Mouse (Mus musculus) fat pad, adult 2 months (tissue): Measurements from ENCODE around the gene Unc93b1.

Experiments
- DNase-seq: peaks from one replicate; pipeline ENCODE4 v3.0.0-alpha.2; 2011; ENCODE audit warnings: low read depth, low spot score; ENCODE audit errors: extremely low read depth

Unc93b1 gene

DNA sequence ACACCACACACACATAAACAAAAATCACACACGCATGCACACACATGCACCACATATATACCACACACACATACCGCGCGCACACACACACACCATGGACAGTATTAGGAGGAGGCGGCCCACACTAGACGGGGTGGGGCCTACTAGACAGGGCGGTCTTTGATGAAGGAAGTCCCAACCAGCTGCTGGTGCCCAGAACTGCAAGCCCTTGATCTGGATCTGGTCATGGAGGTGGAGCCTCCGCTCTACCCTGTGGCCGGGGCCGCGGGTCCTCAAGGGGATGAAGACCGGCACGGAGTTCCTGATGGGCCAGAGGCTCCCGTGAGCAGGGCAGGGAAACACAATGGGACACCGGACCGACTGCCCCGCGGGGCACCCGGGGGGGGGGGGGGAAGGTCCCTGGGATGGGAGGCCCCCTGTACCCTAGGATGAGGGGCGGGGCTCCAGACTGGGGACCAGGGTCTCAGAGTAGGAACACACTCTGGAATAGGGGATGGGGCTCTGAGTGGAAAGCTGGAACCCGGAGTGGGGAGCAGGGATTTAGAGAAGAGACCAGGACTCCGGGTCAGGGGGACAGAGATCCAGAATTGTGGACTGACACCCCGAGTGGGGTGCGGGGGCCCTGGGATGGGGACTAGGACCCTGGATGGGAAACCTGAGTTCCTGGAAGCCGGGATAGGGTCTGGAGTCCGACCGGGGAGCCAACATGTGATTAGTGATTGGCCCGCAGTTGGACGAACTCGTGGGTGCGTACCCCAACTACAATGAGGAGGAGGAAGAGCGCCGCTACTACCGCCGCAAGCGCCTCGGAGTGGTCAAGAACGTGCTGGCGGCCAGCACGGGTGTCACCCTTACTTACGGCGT, at the start of gene Unc93b1:
Unc93b1 (plus strand) TSS at position 155 of the 864 bp plus-strand sequence.
- no peak for DNase-seq

DNA sequence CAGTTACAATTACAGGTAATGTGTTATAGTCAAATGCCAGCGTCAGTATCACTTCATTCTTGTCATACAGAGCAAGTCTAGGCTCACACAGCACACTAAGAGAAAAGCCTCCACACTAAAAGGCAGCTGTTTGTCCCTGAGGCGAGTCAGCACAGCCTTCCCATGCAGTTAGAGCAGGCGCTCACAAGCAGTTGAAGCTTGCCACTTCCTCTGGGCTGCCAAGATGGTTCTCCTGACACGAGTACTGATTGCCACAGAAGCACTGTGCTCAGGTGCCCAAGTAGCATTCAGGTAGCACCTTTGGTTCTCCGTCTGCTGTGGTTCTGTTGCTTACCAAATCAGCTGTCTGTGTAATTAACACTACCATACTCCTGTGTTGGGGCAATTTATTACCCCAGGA, 45.9 kb upstream of the Unc93b1 start:
- no peak for DNase-seq

DNA sequence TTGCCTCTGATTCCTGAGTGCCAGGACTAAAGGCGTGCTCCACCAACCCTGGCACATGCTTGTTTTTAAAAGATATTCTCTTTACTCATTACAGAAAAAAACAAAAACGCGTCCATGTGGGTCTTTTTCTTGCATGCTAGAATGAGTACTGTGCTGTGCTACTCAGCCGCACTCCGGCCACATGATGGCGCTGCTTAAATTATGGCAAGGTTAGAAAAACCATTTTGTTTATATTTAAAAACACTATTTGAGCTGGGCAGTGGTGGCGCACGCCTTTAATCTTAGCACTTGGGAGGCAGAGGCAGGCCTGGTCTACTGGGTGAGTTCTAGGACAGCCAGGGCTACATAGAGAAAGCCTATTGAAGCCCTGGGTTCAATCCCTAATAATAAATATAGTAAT, 44.8 kb upstream of the Unc93b1 start:
- no peak for DNase-seq

DNA sequence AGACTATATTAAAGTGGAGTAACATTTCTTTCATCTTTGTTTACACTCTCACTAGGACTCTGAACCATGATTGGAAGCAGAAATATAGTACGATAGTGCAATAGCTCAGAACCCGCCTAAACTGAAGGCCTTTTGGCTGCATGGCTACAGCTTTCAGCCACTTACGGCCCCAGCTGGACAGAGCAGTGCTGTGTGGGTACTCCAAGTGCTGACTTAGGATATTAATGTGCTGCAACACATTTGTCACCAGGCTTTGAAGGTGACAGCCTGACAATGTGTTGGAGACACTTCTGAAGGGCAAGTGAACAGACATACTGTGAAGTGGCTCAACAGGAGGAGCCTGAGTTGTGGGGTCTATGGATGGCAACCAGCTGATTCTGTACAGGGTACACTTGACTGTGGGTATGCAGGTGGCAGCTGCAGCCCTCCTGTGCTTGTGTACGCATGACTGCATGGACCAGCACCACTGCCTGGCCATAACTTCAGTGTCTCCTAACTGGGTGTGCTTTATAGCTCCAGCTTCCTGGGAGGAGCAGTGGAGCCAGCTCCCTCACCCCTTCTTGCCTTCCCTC, 41.4 kb upstream of the Unc93b1 start:
- DNase-seq = no peak

DNA sequence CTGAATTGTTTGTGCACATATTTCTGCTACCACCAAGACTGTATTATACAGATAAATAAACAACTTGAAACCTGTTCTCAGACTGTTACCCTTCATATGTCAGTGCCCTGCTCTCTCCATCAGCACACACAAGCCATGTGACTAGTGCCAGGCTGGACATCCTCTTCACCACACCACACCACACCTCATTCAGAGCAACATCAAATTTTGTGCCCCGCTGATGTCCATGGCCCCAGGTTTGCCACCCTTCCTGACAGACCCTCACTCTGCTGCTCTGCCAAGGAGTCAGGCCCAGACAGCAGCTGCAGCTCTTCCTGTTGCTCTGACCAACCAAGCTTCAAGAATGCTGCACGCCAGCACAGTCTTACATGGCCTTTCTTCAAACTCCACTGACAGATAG, 40.7 kb upstream of the Unc93b1 start:
- no peak for DNase-seq

DNA sequence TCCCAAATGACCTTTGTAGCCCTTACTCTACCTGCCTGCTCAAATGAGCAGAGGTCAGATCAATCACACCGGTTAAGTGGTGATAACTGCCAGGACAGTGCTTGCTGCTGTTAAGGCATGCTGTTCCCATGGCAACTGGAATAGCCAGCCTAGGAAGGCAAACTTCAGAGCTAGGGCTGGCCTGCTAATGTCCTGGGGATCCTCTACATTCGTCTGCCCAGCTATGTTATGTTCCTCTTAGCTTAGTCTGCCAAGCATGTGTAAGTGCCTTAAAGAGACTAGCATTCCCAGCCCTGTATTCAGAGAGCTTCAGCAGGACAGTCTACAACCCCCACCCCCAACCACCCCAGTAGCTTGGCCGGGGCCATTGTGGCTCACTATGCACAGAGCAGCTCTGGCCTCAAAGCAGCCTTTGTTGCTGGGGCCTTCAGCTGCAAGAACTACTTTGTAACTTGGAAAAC, 39.8 kb upstream of the Unc93b1 start:
- DNase-seq = no peak

DNA sequence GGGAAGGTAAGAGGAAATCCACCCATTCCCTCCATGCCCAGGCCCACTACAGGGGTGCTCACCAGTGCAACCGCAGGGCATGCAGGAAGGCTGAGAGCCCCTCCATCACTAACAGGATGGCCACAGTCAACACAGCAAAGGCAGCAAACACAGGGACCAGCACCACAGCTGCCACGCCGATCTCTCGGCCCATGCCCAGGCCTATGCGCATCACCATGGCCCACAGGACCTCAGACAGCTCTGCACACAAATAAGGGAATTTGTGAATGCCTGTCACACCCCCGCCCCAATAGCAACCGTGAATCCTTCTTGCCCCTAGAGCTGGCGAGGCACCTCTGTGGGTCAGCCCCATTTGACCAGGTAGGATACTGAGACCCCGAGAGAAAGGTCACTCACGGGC, 38.8 kb upstream of the Unc93b1 start:
- DNase-seq = no peak

DNA sequence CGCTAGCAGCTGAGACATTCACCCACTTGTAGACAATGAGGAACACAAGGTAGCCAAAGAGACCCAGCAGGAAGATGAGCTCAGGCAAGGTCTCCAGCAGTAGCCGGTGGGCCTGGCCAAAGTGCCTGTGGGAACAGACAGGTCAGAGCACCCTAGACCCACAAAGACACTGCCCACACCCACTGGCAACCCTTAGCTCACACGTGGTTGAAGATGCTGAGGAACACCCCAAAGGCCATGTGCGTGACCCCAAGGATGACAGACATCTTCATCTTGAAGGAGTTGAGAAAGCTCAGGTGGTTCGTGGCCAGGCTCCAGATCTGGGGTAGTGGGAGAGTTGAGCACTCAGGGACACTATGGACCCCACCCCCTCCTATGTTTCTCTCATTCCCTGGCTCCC, 37.4 kb upstream of the Unc93b1 start:
- DNase-seq = no peak

DNA sequence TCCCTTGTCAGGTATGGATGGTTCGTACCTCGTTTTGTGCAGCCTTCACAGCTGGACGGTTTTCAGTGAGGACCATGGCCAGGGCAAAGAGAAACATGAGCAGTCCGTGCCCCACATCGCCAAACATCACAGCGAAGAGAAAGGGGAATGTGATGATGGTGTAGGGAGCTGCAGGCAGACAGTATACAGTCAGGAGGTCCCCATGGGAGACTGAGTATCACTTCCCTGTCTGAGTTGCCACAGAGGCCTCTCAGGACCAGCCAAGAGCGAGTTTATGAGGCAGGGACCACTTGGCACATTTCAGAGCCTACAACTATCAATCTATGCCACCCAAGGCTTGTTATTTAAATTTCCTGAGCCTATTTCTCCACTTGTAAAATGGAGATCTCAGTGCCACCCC, 36.0 kb upstream of the Unc93b1 start:
- DNase-seq = no peak

DNA sequence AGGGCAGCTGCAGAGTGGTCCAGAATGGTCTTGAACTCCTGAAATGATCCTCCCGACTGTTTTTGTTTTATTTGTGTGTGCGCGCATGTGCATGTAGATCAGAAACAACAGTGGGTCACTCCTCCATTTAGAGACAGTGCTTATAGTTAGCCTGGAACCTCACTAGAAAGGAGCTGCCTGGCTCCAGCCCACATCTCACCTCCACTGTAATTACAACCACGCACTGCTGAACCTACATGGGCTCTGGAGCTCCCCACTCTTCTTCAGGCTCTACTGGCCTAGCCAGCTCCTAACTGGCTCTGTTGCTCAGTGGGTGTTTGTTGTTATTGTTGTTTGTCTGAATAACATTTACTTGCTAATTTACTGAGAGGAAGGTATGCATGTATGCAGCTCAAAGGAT, 35.4 kb upstream of the Unc93b1 start:
- DNase-seq = no peak

DNA sequence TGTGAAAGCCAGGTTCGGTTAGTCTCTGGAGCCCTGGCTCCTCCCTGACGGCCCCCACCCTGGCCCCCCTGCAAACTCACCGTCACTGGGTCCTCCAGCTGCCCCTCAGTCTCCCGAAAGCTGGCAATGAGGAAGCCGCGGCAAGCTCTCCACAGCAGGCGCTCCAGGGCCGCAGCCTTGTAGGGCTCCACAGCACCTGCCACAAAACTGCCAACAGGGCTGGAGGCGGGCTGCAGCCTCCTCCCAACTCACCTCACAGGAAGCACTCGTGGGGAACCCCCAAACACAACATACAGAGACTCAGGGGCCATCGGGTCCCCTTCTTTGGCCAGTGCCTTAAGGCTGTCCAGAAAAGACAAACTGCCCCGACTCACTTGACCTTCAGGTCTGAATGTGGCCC, 32.0 kb upstream of the Unc93b1 start:
- no peak for DNase-seq

DNA sequence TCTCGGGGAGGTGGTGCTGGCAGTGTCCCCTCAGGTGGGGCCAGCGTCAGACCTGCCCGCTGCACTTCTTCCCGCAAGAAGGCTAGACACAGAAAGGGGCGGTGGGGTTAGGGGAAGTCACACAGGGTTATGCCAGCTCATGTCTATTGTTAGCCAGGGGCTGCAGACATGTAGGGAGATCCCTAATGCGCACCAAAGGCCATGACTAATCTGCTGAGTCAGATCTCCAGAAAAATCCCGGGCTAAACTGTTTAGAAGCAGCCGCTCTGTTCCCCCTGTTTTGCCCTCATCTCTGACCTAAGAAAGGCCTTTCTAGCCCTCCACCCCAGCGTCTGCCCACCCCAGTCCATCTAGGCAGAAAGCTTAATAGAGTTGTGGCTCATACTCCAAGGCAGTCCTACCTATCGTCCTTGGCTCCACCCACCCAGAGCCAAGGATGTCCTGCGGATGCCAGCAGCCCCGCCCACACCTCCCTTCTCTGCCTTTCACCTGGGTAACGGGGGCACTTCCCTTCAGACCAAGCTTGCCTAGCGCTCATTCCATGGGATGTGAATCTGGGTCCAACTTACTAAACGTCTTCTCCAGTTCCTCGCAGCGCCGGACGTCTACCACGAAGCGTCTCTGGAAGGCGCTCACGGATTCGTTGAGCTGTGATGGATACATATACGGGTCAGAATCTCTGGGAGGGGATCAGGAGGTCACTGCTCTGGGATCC, 31.2 kb upstream of the Unc93b1 start:
- no peak for DNase-seq

DNA sequence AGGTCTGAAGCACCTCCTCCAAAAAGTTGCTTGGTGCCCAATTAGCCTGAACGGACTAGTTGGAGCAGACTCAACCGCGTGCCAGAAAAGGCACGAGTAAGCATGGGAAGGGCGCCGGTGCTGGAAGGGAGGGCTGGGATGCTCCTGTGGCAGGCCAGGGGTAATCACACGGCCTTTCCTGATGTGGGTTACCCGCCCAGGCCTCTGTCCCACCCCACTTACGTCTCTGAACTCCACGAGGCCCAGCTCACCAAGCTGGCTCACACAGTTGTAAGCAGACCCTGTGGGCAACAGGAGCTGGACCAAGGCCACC, 30.7 kb upstream of the Unc93b1 start:
- DNase-seq = no peak

DNA sequence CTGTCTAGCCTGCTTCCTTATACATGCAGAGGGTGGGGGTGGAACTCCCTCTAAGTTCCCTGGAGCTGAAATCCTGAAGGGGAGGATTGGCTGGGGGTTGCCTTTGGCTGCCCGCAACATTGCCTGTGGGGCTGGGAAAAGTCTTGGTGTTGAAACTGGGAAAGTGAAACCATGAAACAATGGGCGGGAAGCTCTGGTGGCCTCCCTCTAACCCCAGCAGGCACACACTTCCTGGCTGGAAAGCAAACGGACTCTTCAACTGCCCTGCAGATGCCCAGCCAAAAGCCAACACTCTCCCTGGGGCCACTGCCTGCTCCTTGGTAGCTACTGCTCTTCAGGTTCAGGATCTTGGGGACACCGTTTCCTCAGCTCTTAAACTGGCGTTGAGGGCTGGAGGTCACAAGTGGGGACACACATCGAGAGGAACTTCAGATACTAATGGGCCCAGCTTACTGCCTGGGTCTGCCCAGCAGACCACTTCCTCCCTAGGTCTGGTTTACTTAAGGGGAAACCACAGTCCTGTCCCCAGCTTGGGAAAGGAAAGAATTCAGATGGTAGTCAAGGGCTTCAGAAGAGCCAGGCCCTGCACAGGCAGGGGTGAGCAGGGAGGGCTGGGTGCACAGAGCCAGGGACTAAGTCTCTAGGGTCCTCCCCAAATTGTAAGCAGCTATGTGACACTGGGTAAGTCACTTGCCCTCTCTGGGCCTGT, 29.6 kb upstream of the Unc93b1 start:
- no peak for DNase-seq

DNA sequence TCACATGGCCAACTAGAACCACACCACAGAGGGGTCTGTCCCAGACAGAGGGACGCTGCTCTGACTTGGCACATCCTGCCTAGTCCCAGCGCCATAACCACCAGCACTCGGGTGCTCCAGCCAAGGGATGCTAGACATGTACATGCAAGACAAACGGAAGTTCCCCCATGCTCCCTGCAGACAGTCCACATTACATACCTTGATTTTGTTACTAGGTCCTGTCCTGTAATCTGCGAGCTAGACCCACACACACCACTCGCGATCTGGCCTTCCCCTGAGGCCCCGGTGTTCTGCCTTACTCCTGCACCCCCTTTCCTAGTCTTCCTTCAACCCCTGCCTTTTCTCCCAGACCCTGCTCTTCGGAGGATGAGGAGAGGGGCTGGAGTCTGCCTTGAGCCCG, 28.7 kb upstream of the Unc93b1 start:
- DNase-seq = no peak

DNA sequence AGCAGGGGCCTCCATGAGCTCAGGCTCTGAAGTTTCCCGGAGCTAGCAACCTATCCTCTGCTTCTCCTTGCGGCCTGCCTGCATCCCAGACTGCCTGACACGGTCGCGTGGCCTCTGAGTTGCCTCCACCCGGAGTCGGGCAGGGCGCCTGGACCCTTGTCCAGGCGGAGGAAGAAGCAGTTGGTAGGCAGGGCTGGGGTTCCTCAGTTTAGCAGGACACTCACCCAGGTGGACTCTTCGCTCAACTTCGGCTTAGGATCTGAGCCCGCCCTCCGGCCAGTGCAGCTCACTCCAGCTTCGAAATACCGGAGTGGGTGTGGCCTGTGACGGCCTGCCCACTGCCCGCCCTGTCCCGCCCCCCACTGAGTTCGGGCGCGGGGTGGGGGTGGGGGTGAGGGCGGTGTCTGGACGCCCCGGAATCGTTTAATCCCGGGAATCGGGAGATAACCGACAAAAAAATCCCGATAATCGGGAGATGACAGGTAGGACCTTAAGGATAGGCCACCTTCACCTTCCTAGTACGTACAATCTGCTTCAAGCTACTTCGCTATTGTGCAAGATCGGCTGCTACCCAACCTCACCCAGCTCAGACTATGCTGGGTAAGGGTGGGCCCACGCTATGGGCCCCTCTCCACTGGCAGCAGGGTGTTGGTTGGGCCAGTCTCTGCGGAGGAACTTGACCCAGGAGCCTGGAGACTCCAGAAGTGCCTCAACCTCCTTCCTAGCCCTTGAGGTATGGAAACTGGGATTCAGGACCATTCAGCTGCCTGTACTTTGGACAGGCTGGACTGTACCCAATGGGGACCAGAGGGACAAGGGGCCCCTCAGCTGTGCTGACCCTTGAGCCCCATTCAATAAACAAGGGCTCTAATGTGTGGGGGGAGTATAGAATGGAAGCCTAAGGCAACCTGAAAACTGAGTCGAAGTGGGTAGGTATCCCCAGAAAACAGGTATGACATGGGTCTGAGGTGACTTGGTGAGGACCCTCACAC, 27.9 kb upstream of the Unc93b1 start, which contains the start of gene Tcirg1:
Tcirg1 (minus strand) TSS at position 339 of the 992 bp plus-strand sequence.
- no peak for DNase-seq

DNA sequence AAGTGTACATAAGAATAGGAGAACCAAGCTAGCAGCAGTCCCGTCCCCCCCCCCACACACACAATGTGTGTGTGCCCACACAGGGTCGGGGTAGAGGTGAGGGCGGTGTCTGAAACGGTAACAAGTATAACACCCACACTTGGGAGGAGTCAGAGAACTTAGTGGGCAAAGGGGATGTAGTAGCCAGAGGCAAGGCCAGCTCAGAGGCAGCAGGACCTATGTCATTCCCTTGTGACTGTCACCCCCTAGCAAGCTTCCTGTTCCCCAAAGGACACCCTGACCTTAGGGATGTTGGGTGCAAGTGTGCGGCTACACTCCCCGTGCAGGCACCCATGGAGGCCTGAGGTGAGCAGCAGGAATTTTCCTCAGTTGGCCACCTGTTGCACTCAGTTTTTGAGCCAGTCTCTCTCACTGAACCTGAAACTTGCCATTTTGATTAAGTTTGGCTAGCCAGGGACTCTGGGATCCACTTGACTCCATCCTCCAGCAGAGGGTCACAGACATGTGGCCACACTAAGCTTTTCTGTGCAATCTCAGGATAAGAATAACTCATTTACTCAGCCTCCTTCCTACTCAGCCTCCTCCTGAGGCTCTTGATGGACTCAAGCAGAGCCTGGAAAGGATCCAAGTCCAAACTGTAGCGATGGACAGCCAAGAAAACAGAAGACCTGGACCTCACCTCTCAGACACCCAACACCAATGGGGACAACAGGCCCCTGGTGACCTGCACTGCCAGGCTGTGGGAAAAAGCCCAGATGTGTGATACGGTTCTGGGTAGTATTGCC, 26.9 kb upstream of the Unc93b1 start:
- DNase-seq = no peak

DNA sequence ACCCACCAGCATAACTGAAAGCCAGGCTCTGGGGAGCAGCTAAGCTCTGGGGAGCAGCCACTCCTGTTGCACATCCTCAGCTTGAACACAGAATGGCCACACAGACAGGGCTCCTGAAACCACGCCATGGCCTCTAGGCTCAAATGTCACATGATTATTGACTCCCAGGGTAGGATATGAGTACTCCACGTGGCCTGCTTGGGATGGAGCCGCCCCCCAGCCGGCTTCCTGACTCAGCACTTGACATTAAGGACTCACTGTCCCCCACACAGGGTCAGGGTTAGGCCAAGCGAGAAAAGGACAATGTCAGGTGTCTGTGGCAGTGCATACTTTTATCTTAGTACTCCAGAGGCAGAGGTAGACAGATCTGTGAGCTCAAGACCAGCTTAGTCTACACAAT, 24.8 kb upstream of the Unc93b1 start:
- DNase-seq = no peak
